Mouse (Mus musculus) ES-E14 (cell line): ENCODE results near the gene Lemd1.

Source experiments
- CHD2 ChIP-seq: IDR thresholded peaks from 2 replicates; pipeline ENCODE4 v1.6.1; 2014; ENCODE audit warnings: mild to moderate bottlenecking, low read depth, low read length, inconsistent platforms
- HCFC1 ChIP-seq: IDR thresholded peaks from 2 replicates; pipeline ENCODE4 v1.6.1; 2012; ENCODE audit warnings: low read length, inconsistent platforms, borderline replicate concordance; ENCODE audit not compliant: insufficient read depth
- MAFK ChIP-seq: IDR thresholded peaks from 2 replicates; pipeline ENCODE4 v1.6.1; 2014; ENCODE audit warnings: mild to moderate bottlenecking, low read depth, low read length, inconsistent platforms; ENCODE audit not compliant: insufficient read depth
- ZC3H11A ChIP-seq: IDR thresholded peaks from 2 replicates; pipeline ENCODE4 v1.6.1; 2012; ENCODE audit warnings: low read depth, mild to moderate bottlenecking, inconsistent platforms, low read length, borderline replicate concordance
- ZNF384 ChIP-seq: IDR thresholded peaks from 2 replicates; pipeline ENCODE4 v1.6.1; 2012; ENCODE audit warnings: low read depth, low read length, inconsistent platforms

- TF ChIP-seq MAFK (no peak), ZNF384 (no peak), ZC3H11A (no peak), CHD2 (no peak), HCFC1 (no peak)
Observed at GRCm38 (mm10) chr1:132168115-132168767, 23.0 kb upstream of the Lemd1 start.
